Mouse (Mus musculus): Measurements from ENCODE around the gene Tph1.

DNA sequence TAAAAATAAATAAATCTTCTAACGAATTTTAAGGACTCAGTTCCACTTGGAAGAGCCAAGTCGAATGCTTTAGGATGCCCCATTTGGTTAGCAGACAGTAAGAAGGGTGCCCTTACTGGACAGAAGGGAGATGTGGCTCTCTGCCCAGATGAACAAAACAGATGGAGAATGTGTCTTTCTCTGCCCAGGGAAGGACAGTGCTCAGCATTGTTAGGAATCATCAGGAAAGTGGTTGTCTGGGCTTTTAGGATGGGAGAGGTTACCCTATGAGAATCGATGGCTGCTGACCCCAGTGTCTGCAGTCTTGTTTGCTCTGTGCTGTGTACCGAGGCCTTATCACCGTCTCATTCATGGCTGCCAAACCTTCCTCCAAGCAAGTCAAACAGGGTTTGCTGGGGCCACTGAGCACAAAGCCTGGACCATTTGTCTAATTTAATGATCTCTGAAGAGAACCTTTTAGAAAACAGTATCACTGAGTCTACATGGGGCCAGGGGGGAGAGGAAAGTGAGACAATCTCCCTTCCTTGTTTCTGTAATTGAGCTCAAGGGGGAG is 4.5 kb upstream of the Tph1 start:
- TF ChIP-seq CTCF (IDR thresholded peaks at IDR 0.05; ENCODE audit: low read depth, low read length): no peak
- no peak for TF ChIP-seq POLR2A (IDR thresholded peaks at IDR 0.05; ENCODE audit: extremely low read depth, insufficient read depth, low read length)
